Mouse (Mus musculus) E14TG2a.4 (cell line): ENCODE results near the gene Zfp948.

Source experiments
- CTCF ChIP-seq: conservative IDR thresholded peaks from 2 replicates; pipeline ENCODE4 v1.5.1; 2014; ENCODE audit warnings: low read length
- NANOG ChIP-seq: IDR thresholded peaks from 2 replicates; pipeline ENCODE4 v1.6.1; 2014; ENCODE audit warnings: borderline replicate concordance, low read length, mixed read lengths
- POU5F1 ChIP-seq: IDR thresholded peaks from 2 replicates; pipeline ENCODE4 v1.6.1; 2014; ENCODE audit warnings: low read length, borderline replicate concordance

DNA sequence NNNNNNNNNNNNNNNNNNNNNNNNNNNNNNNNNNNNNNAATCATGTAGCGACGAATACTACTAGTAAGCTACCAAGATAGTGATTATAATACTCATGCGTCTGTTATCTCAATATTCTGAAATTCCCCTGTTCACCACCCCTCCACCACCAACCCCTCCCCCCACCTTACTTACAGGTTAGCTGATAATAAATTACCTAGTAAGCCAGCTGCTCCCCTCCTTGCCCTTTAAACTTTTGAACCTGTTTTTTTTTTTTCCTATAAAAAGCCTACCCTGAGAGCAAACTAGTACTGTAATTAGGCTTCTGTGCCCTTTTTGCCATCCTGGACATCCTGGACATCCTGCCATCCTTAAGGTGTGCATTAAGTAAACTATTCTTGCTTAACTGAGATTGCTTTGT lies 56.8 kb downstream of the Zfp948 start:
- TF ChIP-seq CTCF (no peak), NANOG (no peak), POU5F1 (no peak)
